Mouse (Mus musculus) intestine, embryonic 14.5 days (tissue): ENCODE data around the gene Tlr9. TPM values are rescaled to one million over a fixed set of nuclear protein-coding genes. Genes with fewer than 3 reads are reported as not detected.
A peak's percentile ranks its signal among the peaks of the same experiment; 100 is the strongest.

Experiments
- ATAC-seq: fragments of 200-750 bp; cut with Nextera tagmentation; replicated peaks from 2 replicates; pipeline ENCODE4 v1.8.0; 2017; ENCODE audit warnings: low read depth, moderate number of reproducible peaks, moderate TSS enrichment, moderate library complexity; ENCODE audit not compliant: low FRiP score, low TSS enrichment
- DNase-seq: peaks from one replicate; pipeline ENCODE4 v3.0.0-alpha.2; 2018; ENCODE audit warnings: low spot score
- H3K27ac ChIP-seq: fragments of 300-500 bp; sonication (generic); 2 replicates; pipeline ENCODE4 v1.5.1; 2014; ENCODE audit warnings: low read depth, mild to moderate bottlenecking, control low read depth
- H3K27me3 ChIP-seq: fragments of 300-500 bp; sonication (generic); replicated peaks from 2 replicates; pipeline ENCODE4 v1.6.1; 2014; ENCODE audit warnings: low read length, control low read depth; ENCODE audit not compliant: control insufficient read depth, insufficient read depth
- H3K36me3 ChIP-seq: fragments of 300-500 bp; sonication (generic); 2 replicates; pipeline ENCODE4 v1.6.1; 2014; ENCODE audit warnings: low read length, control low read depth; ENCODE audit not compliant: control insufficient read depth, insufficient read depth
- H3K4me1 ChIP-seq: fragments of 300-500 bp; sonication (generic); replicated peaks from 2 replicates; pipeline ENCODE4 v1.6.1; 2014; ENCODE audit warnings: low read length, control low read depth, mixed read lengths; ENCODE audit not compliant: control insufficient read depth, insufficient read depth
- H3K4me2 ChIP-seq: fragments of 300-500 bp; sonication (generic); 2 replicates; pipeline ENCODE4 v1.6.1; 2014; ENCODE audit warnings: low read length
- H3K4me3 ChIP-seq: fragments of 300-500 bp; sonication (generic); 2 replicates; pipeline ENCODE4 v1.5.1; 2014; ENCODE audit warnings: low read depth, low read length, control low read depth, mixed read lengths
- H3K9ac ChIP-seq: fragments of 300-500 bp; sonication (generic); 2 replicates; pipeline ENCODE4 v1.6.1; 2014; ENCODE audit warnings: mild to moderate bottlenecking, low read length
- H3K9me3 ChIP-seq: fragments of 300-500 bp; sonication (generic); 2 replicates; pipeline ENCODE4 v1.6.1; 2016; ENCODE audit warnings: low read length, control low read depth; ENCODE audit not compliant: control insufficient read depth
- WGBS: fragments of 180-500 bp; shearing (Covaris S2); extraction: QIAGEN DNeasy Blood & Tissue Kit; methylation state at CpG from one replicate; pipeline ENCODE4 v1.1.7; 2014; 5-methylcytosine and 5-hydroxymethylcytosine counted together
- polyA plus RNA-seq: library from polyadenylated mRNA; unstranded; fragments of >200 nt; fragmentation: Nextera tagmentation; extraction: Ambion mirVana; gene quantifications from 2 replicates; pipeline ENCODE4 v1.2.1, GENCODE M21; 2014

The Tlr9 gene
- polyA plus RNA-seq, 1 experiment from 2014 or later: 0.08 TPM

- ATAC-seq: no peak
- H3K4me2 ChIP-seq: no peak overlapping the region
- WGBS: 78% methylated on average over 6 of the region's 6 CpGs
These were observed 11.6 kb downstream of the Tlr9 start for GRCm38 (mm10) chr9:106233953-106234352.

DNA sequence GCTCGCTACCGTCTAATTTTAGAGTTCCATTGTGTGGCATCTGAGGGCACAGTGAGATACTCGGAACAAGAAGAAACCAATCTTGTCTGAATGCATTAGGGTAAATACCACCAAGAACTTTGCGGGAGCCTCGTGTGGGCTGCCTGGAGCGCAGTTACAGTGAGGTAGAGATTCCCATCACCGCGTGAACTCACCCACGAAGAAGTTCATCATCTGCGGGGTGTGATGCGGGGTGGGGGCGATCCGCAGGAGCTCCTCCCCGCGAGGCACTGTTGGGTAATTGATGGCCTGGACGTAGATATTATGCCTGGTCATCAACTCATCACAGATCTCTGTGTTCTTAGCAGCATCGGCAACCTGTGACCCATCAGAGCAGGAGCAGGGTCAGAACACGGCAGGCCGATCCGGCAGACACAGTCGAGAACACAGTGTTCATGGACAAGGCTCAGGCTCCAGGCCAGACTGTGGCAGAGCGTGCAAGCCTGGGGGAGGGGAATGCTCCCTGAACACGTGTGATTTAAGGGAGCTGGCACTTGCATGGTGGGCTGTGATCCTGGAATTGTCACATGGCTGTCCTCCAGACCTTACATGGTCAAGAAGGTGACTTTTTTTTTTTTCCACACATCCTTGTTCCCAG lies 12.9 kb downstream of the Tlr9 start:
- DNase-seq: no peak
- H3K36me3 ChIP-seq: peaks cover 80% of the 10 kb centered on the region
- no peaks in the 10 kb centered on the region for H3K9me3 ChIP-seq
- H3K9ac ChIP-seq: no peak overlapping the region
- no peak for ATAC-seq
- H3K27me3 ChIP-seq: no peaks in the 10 kb centered on the region
- no peaks in the 10 kb centered on the region for H3K4me1 ChIP-seq
- no peak overlapping the region for H3K4me3 ChIP-seq
- no peak overlapping the region for H3K4me2 ChIP-seq
- no peak overlapping the region for H3K27ac ChIP-seq
- 89% methylated on average over 23 of the region's 23 CpGs for WGBS

More at GRCm38 (mm10) chr9:106233953-106234352, 11.6 kb downstream of the Tlr9 start:
- no peaks in the 10 kb centered on the region for H3K9me3 ChIP-seq
- H3K27me3 ChIP-seq: no peaks in the 10 kb centered on the region
- DNase-seq: no peak
- no peak overlapping the region for H3K27ac ChIP-seq
- no peak overlapping the region for H3K9ac ChIP-seq
- peaks cover 68% of the 10 kb centered on the region for H3K36me3 ChIP-seq
- no peak overlapping the region for H3K4me3 ChIP-seq
- H3K4me1 ChIP-seq: no peaks in the 10 kb centered on the region

- no peak overlapping the region for H3K4me2 ChIP-seq
- DNase-seq: no peak
- no peak for ATAC-seq
- no peak overlapping the region for H3K4me3 ChIP-seq
- H3K27ac ChIP-seq: no peak overlapping the region
- H3K4me1 ChIP-seq: no peaks in the 10 kb centered on the region
- no peaks in the 10 kb centered on the region for H3K9me3 ChIP-seq
- 94% methylated on average over 23 of the region's 23 CpGs for WGBS
- no peaks in the 10 kb centered on the region for H3K27me3 ChIP-seq
- no peak overlapping the region for H3K9ac ChIP-seq
- H3K36me3 ChIP-seq: peaks cover 90% of the 10 kb centered on the region
These were observed 13.9 kb downstream of the Tlr9 start for GRCm38 (mm10) chr9:106236156-106236817.

GRCm38 (mm10) chr9:106236818-106237211 lies 14.4 kb downstream of the Tlr9 start:
- DNase-seq (no peak), ATAC-seq (no peak)
- 76% methylated on average over 3 of the region's 3 CpGs for WGBS

GRCm38 (mm10) chr9:106237401-106237800 lies 15.0 kb downstream of the Tlr9 start:
- Histone ChIP-seq H3K27ac (no peak overlapping the region), H3K4me1 (no peaks in the 10 kb centered on the region), H3K36me3 (peaks cover 99% of the 10 kb centered on the region), H3K4me2 (no peak overlapping the region), H3K9ac (no peak overlapping the region), H3K4me3 (no peak overlapping the region), H3K9me3 (no peaks in the 10 kb centered on the region), H3K27me3 (no peaks in the 10 kb centered on the region)
- DNase-seq: no peak
- 85% methylated on average over 8 of the region's 8 CpGs for WGBS
- ATAC-seq: no peak

More at GRCm38 (mm10) chr9:106236818-106237211, 14.4 kb downstream of the Tlr9 start:
- H3K9ac ChIP-seq: no peak overlapping the region
- no peak overlapping the region for H3K27ac ChIP-seq
- H3K27me3 ChIP-seq: no peaks in the 10 kb centered on the region
- peaks cover 95% of the 10 kb centered on the region for H3K36me3 ChIP-seq
- H3K4me2 ChIP-seq: no peak overlapping the region
- H3K4me3 ChIP-seq: no peak overlapping the region
- no peaks in the 10 kb centered on the region for H3K4me1 ChIP-seq
- H3K9me3 ChIP-seq: no peaks in the 10 kb centered on the region

GRCm38 (mm10) chr9:106237878-106238277 lies 15.5 kb downstream of the Tlr9 start:
- Histone ChIP-seq H3K36me3 (peaks cover 99% of the 10 kb centered on the region), H3K4me1 (no peaks in the 10 kb centered on the region), H3K27me3 (no peaks in the 10 kb centered on the region), H3K4me3 (no peak overlapping the region), H3K4me2 (no peak overlapping the region), H3K9me3 (no peaks in the 10 kb centered on the region), H3K27ac (no peak overlapping the region), H3K9ac (no peak overlapping the region)
- 93% methylated on average over 10 of the region's 10 CpGs for WGBS
- ATAC-seq (no peak), DNase-seq (no peak)

DNA sequence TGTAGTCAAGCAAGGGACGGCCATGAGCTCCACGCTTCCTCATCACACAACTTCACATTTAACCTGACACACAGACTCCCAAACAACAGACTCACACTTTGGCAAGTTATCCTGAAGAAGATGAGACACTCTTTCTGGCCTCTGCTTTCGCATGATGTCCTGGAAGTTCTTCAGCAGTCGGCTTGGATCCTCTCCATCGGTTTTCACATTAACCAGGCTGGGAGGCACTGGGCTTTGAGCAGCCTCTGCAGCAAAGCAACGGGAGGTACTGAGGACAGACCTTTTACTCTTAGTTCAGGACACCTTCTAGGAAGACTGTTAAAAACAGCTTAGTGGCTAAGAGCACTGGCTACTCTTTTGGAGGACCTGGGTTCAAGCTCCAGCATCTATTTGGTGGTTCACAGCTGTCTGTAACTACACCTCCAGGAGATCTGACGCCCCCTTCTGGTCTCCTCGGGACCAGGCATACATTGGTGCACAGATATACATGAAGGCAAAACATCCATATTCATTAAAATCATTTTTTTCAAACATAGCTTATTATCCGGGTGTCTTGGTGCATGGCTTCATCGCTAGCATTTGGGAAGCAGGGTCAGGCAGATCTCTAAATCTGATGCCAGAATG lies 19.3 kb downstream of the Tlr9 start:
- Histone ChIP-seq H3K9me3 (no peaks in the 10 kb centered on the region), H3K27ac (no peak overlapping the region), H3K9ac (no peak overlapping the region), H3K4me3 (no peak overlapping the region), H3K36me3 (peaks cover 70% of the 10 kb centered on the region), H3K4me2 (no peak overlapping the region), H3K4me1 (peaks cover 12% of the 10 kb centered on the region), H3K27me3 (no peaks in the 10 kb centered on the region)
- ATAC-seq (no peak), DNase-seq (no peak)
- WGBS: 88% methylated on average over 10 of the region's 10 CpGs

- 42% methylated on average over 19 of the region's 19 CpGs for WGBS
- no peak for ATAC-seq
- peaks cover 57% of the 10 kb centered on the region for H3K36me3 ChIP-seq
These were observed 20.6 kb downstream of the Tlr9 start for GRCm38 (mm10) chr9:106242813-106243488.

More at GRCm38 (mm10) chr9:106242813-106243488, 20.6 kb downstream of the Tlr9 start:
- no peak overlapping the region for H3K9ac ChIP-seq
- no peak overlapping the region for H3K4me3 ChIP-seq
- H3K4me2 ChIP-seq: peak overlapping the region; percentile 20; the same call in 1 of the 2 replicates
- H3K27ac ChIP-seq: peak overlapping the region; percentile 65
- no peaks in the 10 kb centered on the region for H3K27me3 ChIP-seq
- H3K9me3 ChIP-seq: no peaks in the 10 kb centered on the region
- peak; percentile 63 for DNase-seq
- peaks cover 20% of the 10 kb centered on the region for H3K4me1 ChIP-seq
